Mouse (Mus musculus) liver, embryonic 13.5 days (tissue): ENCODE measurements at regions not wholly inside any gene's neighbourhood (a gene's known extent, or its start where the extent isn't known, plus 50 kb on each side); places are given as distances from the start of the nearest gene placed in this dataset.
"Not testable (repeated sequence)": the region's sequence is repeated elsewhere in the genome, so short reads cannot be mapped to it uniquely, and the experiment has no call there.

Experiments
- ATAC-seq: fragments of 200-750 bp; cut with Nextera tagmentation; 2 replicates; pipeline ENCODE4 v1.8.0; 2017; ENCODE audit warnings: low read depth, mild to moderate bottlenecking, moderate number of reproducible peaks, moderate library complexity
- DNase-seq: peaks from one replicate; pipeline ENCODE4 v3.0.0; 2022
- H3K27ac ChIP-seq: fragments of 300-500 bp; sonication (generic); 2 replicates; pipeline ENCODE4 v1.5.1; 2015; ENCODE audit warnings: moderate library complexity, mild to moderate bottlenecking, inconsistent platforms
- H3K27me3 ChIP-seq: fragments of 300-500 bp; sonication (generic); 2 replicates; pipeline ENCODE4 v1.6.1; 2015; ENCODE audit warnings: mild to moderate bottlenecking, inconsistent platforms
- H3K36me3 ChIP-seq: fragments of 300-500 bp; sonication (generic); 2 replicates; pipeline ENCODE4 v1.6.1; 2015; ENCODE audit warnings: mild to moderate bottlenecking, inconsistent platforms
- H3K4me1 ChIP-seq: fragments of 300-500 bp; sonication (generic); replicated peaks from 2 replicates; pipeline ENCODE4 v1.6.1; 2015; ENCODE audit warnings: inconsistent platforms
- H3K4me2 ChIP-seq: fragments of 300-500 bp; sonication (generic); 2 replicates; pipeline ENCODE4 v1.6.1; 2015; ENCODE audit warnings: inconsistent platforms, mild to moderate bottlenecking, moderate library complexity
- H3K4me3 ChIP-seq: fragments of 300-500 bp; sonication (generic); replicated peaks from 2 replicates; pipeline ENCODE4 v1.5.1; 2015; ENCODE audit warnings: mild to moderate bottlenecking, inconsistent platforms
- H3K9ac ChIP-seq: fragments of 300-500 bp; sonication (generic); 2 replicates; pipeline ENCODE4 v1.6.1; 2015; ENCODE audit warnings: mild to moderate bottlenecking, inconsistent platforms
- H3K9me3 ChIP-seq: fragments of 300-500 bp; sonication (generic); replicated peaks from 2 replicates; pipeline ENCODE4 v1.6.1; 2016; ENCODE audit warnings: inconsistent platforms
- WGBS: fragments of 180-500 bp; shearing (Covaris S2); methylation state at CpG from one replicate; pipeline ENCODE4 v1.1.7; 2015; ENCODE audit not compliant: insufficient replicate concordance; 5-methylcytosine and 5-hydroxymethylcytosine counted together

GRCm38 (mm10) chr13:19219383-19219991, 176.1 kb downstream of the Stard3nl start:
- ATAC-seq, H3K9ac ChIP-seq, H3K36me3 ChIP-seq, H3K9me3 ChIP-seq, H3K27me3 ChIP-seq, H3K27ac ChIP-seq, DNase-seq, H3K4me3 ChIP-seq, H3K4me2 ChIP-seq, H3K4me1 ChIP-seq: not testable (repeated sequence)
- WGBS: 30% methylated on average over 3 of the region's 3 CpGs

GRCm38 (mm10) chr13:19204669-19205068, 190.9 kb downstream of the Stard3nl start:
- ATAC-seq: no peak
- no peaks in the 10 kb centered on the region for H3K27me3 ChIP-seq
- no peak overlapping the region for H3K4me3 ChIP-seq
- no peaks in the 10 kb centered on the region for H3K9me3 ChIP-seq
- H3K4me2 ChIP-seq: no peak overlapping the region
- no peak overlapping the region for H3K27ac ChIP-seq
- DNase-seq: no peak
- H3K36me3 ChIP-seq: no peaks in the 10 kb centered on the region
- peaks cover 8% of the 10 kb centered on the region for H3K4me1 ChIP-seq
- no peak overlapping the region for H3K9ac ChIP-seq
- 78% methylated on average over 1 of the region's 1 CpGs for WGBS

GRCm38 (mm10) chr13:19202320-19202719, 193.3 kb downstream of the Stard3nl start:
- H3K9me3 ChIP-seq, H3K4me3 ChIP-seq, H3K4me2 ChIP-seq, ATAC-seq, H3K27ac ChIP-seq, H3K36me3 ChIP-seq, DNase-seq, H3K4me1 ChIP-seq, H3K9ac ChIP-seq, H3K27me3 ChIP-seq: not testable (repeated sequence)
- WGBS: 82% methylated on average over 7 of the region's 7 CpGs
